Mouse (Mus musculus): ENCODE measurements around the gene Rps7. TPM values are rescaled to one million over a fixed set of nuclear protein-coding genes. Genes with fewer than 3 reads are reported as not detected.

Gene Rps7
- polyA plus RNA-seq, 1 experiment from 2014 or later, result 1,014 TPM

GRCm38 (mm10) chr12:28649141-28650110 lies 13.7 kb upstream of the Rps7 start, which contains the start of gene Rnaseh1:
Gene Rnaseh1, plus strand, starts transcription at chr12:28649602.
- H3K9ac ChIP-seq (replicated peaks; ENCODE audit: low read depth, low read length), result peak within 1 kb of the TSS; percentile 45
- H3K4me3 ChIP-seq (ENCODE audit: low read depth, low read length), result peak within 1 kb of the TSS; percentile 83
- WGBS, result 2% methylated on average over 52 of the region's 52 CpGs
- H3K4me1 ChIP-seq (ENCODE audit: control insufficient read depth, insufficient read depth, low read length), result peaks cover 6% of the 10 kb centered on the region; the same call in 1 of the 2 replicates
- H3K9me3 ChIP-seq (ENCODE audit: control insufficient read depth, low read depth, low read length), result no peaks in the 10 kb centered on the region
- H3K27ac ChIP-seq (ENCODE audit: low read length), result peak within 1 kb of the TSS; percentile 64
- H3K27me3 ChIP-seq (ENCODE audit: control insufficient read depth, insufficient read depth, low read length), result no peaks in the 10 kb centered on the region
- peak; percentile 92 for ATAC-seq (ENCODE audit: insufficient number of reproducible peaks, insufficient read depth, low FRiP score, low read depth)
- peaks cover 5% of the 10 kb centered on the region; the same call in 1 of the 2 replicates for H3K36me3 ChIP-seq (ENCODE audit: control insufficient read depth, insufficient read depth, low read length)
- peak within 1 kb of the TSS; percentile 59 for H3K4me2 ChIP-seq (replicated peaks; ENCODE audit: low read depth, low read length)

GRCm38 (mm10) chr12:28638778-28639177 lies 3.0 kb upstream of the Rps7 start:
- WGBS, result 73% methylated on average over 2 of the region's 2 CpGs
- no peaks in the 10 kb centered on the region for H3K9me3 ChIP-seq (ENCODE audit: control insufficient read depth, low read depth, low read length)

GRCm38 (mm10) chr12:28636543-28636942 lies 790 bp upstream of the Rps7 start:
- WGBS, result 87% methylated on average over 6 of the region's 6 CpGs
- no peaks in the 10 kb centered on the region for H3K27me3 ChIP-seq (ENCODE audit: control insufficient read depth, insufficient read depth, low read length)
- H3K9ac ChIP-seq (replicated peaks; ENCODE audit: low read depth, low read length), result no peak overlapping the region
- peak overlapping the region; percentile 44 for H3K4me2 ChIP-seq (replicated peaks; ENCODE audit: low read depth, low read length)
- H3K4me3 ChIP-seq (ENCODE audit: low read depth, low read length), result peak overlapping the region; percentile 89
- H3K4me1 ChIP-seq (ENCODE audit: control insufficient read depth, insufficient read depth, low read length), result peaks cover 5% of the 10 kb centered on the region; the same call in 1 of the 2 replicates
- H3K36me3 ChIP-seq (ENCODE audit: control insufficient read depth, insufficient read depth, low read length), result peaks cover 33% of the 10 kb centered on the region
- no peaks in the 10 kb centered on the region for H3K9me3 ChIP-seq (ENCODE audit: control insufficient read depth, low read depth, low read length)
- no peak overlapping the region for H3K27ac ChIP-seq (ENCODE audit: low read length)
- ATAC-seq (ENCODE audit: insufficient number of reproducible peaks, insufficient read depth, low FRiP score, low read depth), result no peak

More at GRCm38 (mm10) chr12:28638778-28639177, 3.0 kb upstream of the Rps7 start:
- H3K9ac ChIP-seq (replicated peaks; ENCODE audit: low read depth, low read length), result no peak overlapping the region
- H3K27me3 ChIP-seq (ENCODE audit: control insufficient read depth, insufficient read depth, low read length), result no peaks in the 10 kb centered on the region
- peaks cover 11% of the 10 kb centered on the region for H3K36me3 ChIP-seq (ENCODE audit: control insufficient read depth, insufficient read depth, low read length)
- peaks cover 5% of the 10 kb centered on the region; the same call in 1 of the 2 replicates for H3K4me1 ChIP-seq (ENCODE audit: control insufficient read depth, insufficient read depth, low read length)
- no peak for ATAC-seq (ENCODE audit: insufficient number of reproducible peaks, insufficient read depth, low FRiP score, low read depth)
- no peak overlapping the region for H3K4me3 ChIP-seq (ENCODE audit: low read depth, low read length)
- H3K27ac ChIP-seq (ENCODE audit: low read length), result no peak overlapping the region
- no peak overlapping the region for H3K4me2 ChIP-seq (replicated peaks; ENCODE audit: low read depth, low read length)

GRCm38 (mm10) chr12:28635058-28635534 lies 657 bp downstream of the Rps7 start:
- Histone ChIP-seq H3K4me2 (replicated peaks; ENCODE audit: low read depth, low read length) (peak overlapping the region; percentile 76), H3K9me3 (ENCODE audit: control insufficient read depth, low read depth, low read length) (no peaks in the 10 kb centered on the region), H3K9ac (replicated peaks; ENCODE audit: low read depth, low read length) (peak overlapping the region; percentile 94), H3K4me3 (ENCODE audit: low read depth, low read length) (peak overlapping the region; percentile 89), H3K27me3 (ENCODE audit: control insufficient read depth, insufficient read depth, low read length) (no peaks in the 10 kb centered on the region), H3K4me1 (ENCODE audit: control insufficient read depth, insufficient read depth, low read length) (peaks cover 5% of the 10 kb centered on the region; the same call in 1 of the 2 replicates), H3K27ac (ENCODE audit: low read length) (peak overlapping the region; percentile 79; the same call in 1 of the 2 replicates), H3K36me3 (ENCODE audit: control insufficient read depth, insufficient read depth, low read length) (peaks cover 47% of the 10 kb centered on the region)
- ATAC-seq (ENCODE audit: insufficient number of reproducible peaks, insufficient read depth, low FRiP score, low read depth), result peak; percentile 28; the same call in 1 of the 2 replicates
- WGBS, result under 1% methylated on average over 23 of the region's 23 CpGs

GRCm38 (mm10) chr12:28628436-28628835 lies 7.3 kb downstream of the Rps7 start:
- ATAC-seq (ENCODE audit: insufficient number of reproducible peaks, insufficient read depth, low FRiP score, low read depth), result no peak
- 95% methylated on average over 2 of the region's 2 CpGs for WGBS
- peaks cover 50% of the 10 kb centered on the region for H3K36me3 ChIP-seq (ENCODE audit: control insufficient read depth, insufficient read depth, low read length)
- H3K4me3 ChIP-seq (ENCODE audit: low read depth, low read length), result no peak overlapping the region
- no peak overlapping the region for H3K4me2 ChIP-seq (replicated peaks; ENCODE audit: low read depth, low read length)
- H3K4me1 ChIP-seq (ENCODE audit: control insufficient read depth, insufficient read depth, low read length), result no peaks in the 10 kb centered on the region
- no peak overlapping the region for H3K27ac ChIP-seq (ENCODE audit: low read length)
- H3K27me3 ChIP-seq (ENCODE audit: control insufficient read depth, insufficient read depth, low read length), result no peaks in the 10 kb centered on the region
- H3K9me3 ChIP-seq (ENCODE audit: control insufficient read depth, low read depth, low read length), result no peaks in the 10 kb centered on the region
- no peak overlapping the region for H3K9ac ChIP-seq (replicated peaks; ENCODE audit: low read depth, low read length)

- 61% methylated on average over 4 of the region's 4 CpGs for whole genome bisulfite sequencing
- no peak for ATAC-seq (ENCODE audit: insufficient number of reproducible peaks, insufficient read depth, low FRiP score, low read depth)
- no peak overlapping the region for H3K9ac ChIP-seq (replicated peaks; ENCODE audit: low read depth, low read length)
Observed at GRCm38 (mm10) chr12:28627092-28627491, 8.7 kb downstream of the Rps7 start.

GRCm38 (mm10) chr12:28625407-28625806 lies 10.3 kb downstream of the Rps7 start:
- no peak overlapping the region for H3K9ac ChIP-seq (replicated peaks; ENCODE audit: low read depth, low read length)
- H3K36me3 ChIP-seq (ENCODE audit: control insufficient read depth, insufficient read depth, low read length), result peaks cover 20% of the 10 kb centered on the region
- no peak overlapping the region for H3K4me2 ChIP-seq (replicated peaks; ENCODE audit: low read depth, low read length)
- no peak for ATAC-seq (ENCODE audit: insufficient number of reproducible peaks, insufficient read depth, low FRiP score, low read depth)
- H3K4me3 ChIP-seq (ENCODE audit: low read depth, low read length), result no peak overlapping the region
- H3K27me3 ChIP-seq (ENCODE audit: control insufficient read depth, insufficient read depth, low read length), result no peaks in the 10 kb centered on the region
- peaks cover 14% of the 10 kb centered on the region for H3K4me1 ChIP-seq (ENCODE audit: control insufficient read depth, insufficient read depth, low read length)
- no peaks in the 10 kb centered on the region for H3K9me3 ChIP-seq (ENCODE audit: control insufficient read depth, low read depth, low read length)
- 70% methylated on average over 7 of the region's 7 CpGs for WGBS
- no peak overlapping the region for H3K27ac ChIP-seq (ENCODE audit: low read length)

More at GRCm38 (mm10) chr12:28627092-28627491, 8.7 kb downstream of the Rps7 start:
- H3K4me3 ChIP-seq (ENCODE audit: low read depth, low read length), result no peak overlapping the region
- no peak overlapping the region for H3K27ac ChIP-seq (ENCODE audit: low read length)
- no peaks in the 10 kb centered on the region for H3K9me3 ChIP-seq (ENCODE audit: control insufficient read depth, low read depth, low read length)
- no peaks in the 10 kb centered on the region for H3K27me3 ChIP-seq (ENCODE audit: control insufficient read depth, insufficient read depth, low read length)
- H3K4me1 ChIP-seq (ENCODE audit: control insufficient read depth, insufficient read depth, low read length), result peaks cover 6% of the 10 kb centered on the region
- peaks cover 36% of the 10 kb centered on the region for H3K36me3 ChIP-seq (ENCODE audit: control insufficient read depth, insufficient read depth, low read length)
- no peak overlapping the region for H3K4me2 ChIP-seq (replicated peaks; ENCODE audit: low read depth, low read length)

- Histone ChIP-seq H3K9ac (replicated peaks; ENCODE audit: low read depth, low read length) (no peak overlapping the region), H3K9me3 (ENCODE audit: control insufficient read depth, low read depth, low read length) (no peaks in the 10 kb centered on the region), H3K27ac (ENCODE audit: low read length) (no peak overlapping the region), H3K36me3 (ENCODE audit: control insufficient read depth, insufficient read depth, low read length) (peaks cover 10% of the 10 kb centered on the region), H3K4me1 (ENCODE audit: control insufficient read depth, insufficient read depth, low read length) (peaks cover 14% of the 10 kb centered on the region), H3K4me2 (replicated peaks; ENCODE audit: low read depth, low read length) (no peak overlapping the region), H3K4me3 (ENCODE audit: low read depth, low read length) (no peak overlapping the region), H3K27me3 (ENCODE audit: control insufficient read depth, insufficient read depth, low read length) (no peaks in the 10 kb centered on the region)
- WGBS, result 78% methylated on average over 2 of the region's 2 CpGs
- no peak for ATAC-seq (ENCODE audit: insufficient number of reproducible peaks, insufficient read depth, low FRiP score, low read depth)
Observed at GRCm38 (mm10) chr12:28624251-28624650, 11.5 kb downstream of the Rps7 start.

Measured in stomach, embryonic 14.5 days (tissue).